Mouse (Mus musculus) liver, embryonic 16.5 days (tissue): ENCODE data around the gene Gp1ba. TPM values are rescaled to one million over a fixed set of nuclear protein-coding genes. Genes with fewer than 3 reads are reported as not detected.

ENCODE experiments used
- ATAC-seq: fragments of 200-750 bp; cut with Nextera tagmentation; 2 replicates; pipeline ENCODE4 v1.8.0; 2017; ENCODE audit warnings: low read depth, mild to moderate bottlenecking, moderate number of reproducible peaks, moderate library complexity
- H3K27ac ChIP-seq: fragments of 300-500 bp; sonication (generic); 2 replicates; pipeline ENCODE4 v1.5.1; 2014; ENCODE audit warnings: mild to moderate bottlenecking, low read length
- H3K27me3 ChIP-seq: fragments of 300-500 bp; sonication (generic); 2 replicates; pipeline ENCODE4 v1.6.1; 2014; ENCODE audit warnings: low read depth, low read length, mixed read lengths; ENCODE audit not compliant: control insufficient read depth, insufficient read depth
- H3K36me3 ChIP-seq: fragments of 300-500 bp; sonication (generic); 2 replicates; pipeline ENCODE4 v1.6.1; 2014; ENCODE audit warnings: mild to moderate bottlenecking; ENCODE audit not compliant: control insufficient read depth, insufficient read depth
- H3K4me1 ChIP-seq: fragments of 300-500 bp; sonication (generic); 2 replicates; pipeline ENCODE4 v1.6.1; 2014; ENCODE audit warnings: low read depth, low read length, mixed read lengths; ENCODE audit not compliant: control insufficient read depth
- H3K4me2 ChIP-seq: fragments of 300-500 bp; sonication (generic); 2 replicates; pipeline ENCODE4 v1.6.1; 2014; ENCODE audit warnings: low read depth, low read length, mixed read lengths
- H3K4me3 ChIP-seq: fragments of 300-500 bp; sonication (generic); 2 replicates; pipeline ENCODE4 v1.5.1; 2014; ENCODE audit warnings: low read depth, mild to moderate bottlenecking, low read length
- H3K9ac ChIP-seq: fragments of 300-500 bp; sonication (generic); 2 replicates; pipeline ENCODE4 v1.6.1; 2014; ENCODE audit warnings: low read depth, low read length
- H3K9me3 ChIP-seq: fragments of 300-500 bp; sonication (generic); replicated peaks from 2 replicates; pipeline ENCODE4 v1.6.1; 2016; ENCODE audit warnings: low read length; ENCODE audit not compliant: control insufficient read depth
- whole genome bisulfite sequencing: fragments of 180-500 bp; shearing (Covaris S2); extraction: QIAGEN DNeasy Blood & Tissue Kit; methylation state at CpG from one replicate; pipeline ENCODE4 v1.1.7; 2014; ENCODE audit not compliant: insufficient replicate concordance; 5-methylcytosine and 5-hydroxymethylcytosine counted together
- polyA plus RNA-seq: library from polyadenylated mRNA; unstranded; fragments of >200 nt; fragmentation: Nextera tagmentation; extraction: Ambion mirVana; gene quantifications from 2 replicates; pipeline ENCODE4 v1.2.1, GENCODE M21; 2015

Gene Gp1ba
- polyA plus RNA-seq, 1 experiment from 2014 or later = 3.9 TPM

DNA sequence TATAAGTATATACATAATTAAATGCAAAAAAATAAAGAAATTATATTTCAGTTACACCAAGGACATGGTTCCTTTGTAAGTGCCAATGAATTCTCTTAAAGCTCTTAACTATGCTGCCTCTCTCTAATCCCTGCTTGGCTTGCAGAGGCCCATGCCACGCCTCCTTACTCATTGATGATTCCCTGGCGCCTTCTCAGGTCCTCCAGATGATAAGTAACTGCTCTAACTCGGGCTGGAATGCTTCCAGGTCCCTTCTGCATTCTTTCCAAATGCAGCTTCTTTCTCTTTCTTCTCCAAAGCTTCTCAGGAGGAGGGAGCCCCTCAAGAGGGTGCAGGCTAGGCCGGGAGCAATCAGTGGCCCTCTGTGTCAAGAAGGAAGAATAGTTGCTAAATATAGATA is 50.7 kb downstream of the Gp1ba start:
- WGBS = 42% methylated on average over 4 of the region's 4 CpGs

More for the DNA sequence above, 50.7 kb downstream of the Gp1ba start:
- Histone ChIP-seq H3K4me1 (peaks cover 11% of the 10 kb centered on the region), H3K9me3 (no peaks in the 10 kb centered on the region), H3K27ac (no peak overlapping the region), H3K36me3 (no peaks in the 10 kb centered on the region), H3K4me3 (no peak overlapping the region), H3K9ac (no peak overlapping the region), H3K27me3 (no peaks in the 10 kb centered on the region), H3K4me2 (no peak overlapping the region)
- ATAC-seq = no peak

Other genes with a start within 250 kb of the Gp1ba start
- gene Pelp1, start 229.1 kb upstream of the Gp1ba start, polyA plus RNA-seq = 11.1 and 13.1 TPM in 2 replicates
- gene Arrb2, start 206.5 kb upstream of the Gp1ba start, polyA plus RNA-seq = 15.0 and 15.8 TPM in 2 replicates
- 12.8 and 13.7 TPM in 2 replicates for gene Med11, start 187.2 kb upstream of the Gp1ba start, polyA plus RNA-seq
- gene Zmynd15, start 179.7 kb upstream of the Gp1ba start, polyA plus RNA-seq = 0.42 and 0.87 TPM in 2 replicates
- gene Cxcl16, start 179.1 kb upstream of the Gp1ba start, polyA plus RNA-seq = 2.6 and 3.0 TPM in 2 replicates
- 0.65 and 2.3 TPM in 2 replicates for gene Tm4sf5, start 133.9 kb upstream of the Gp1ba start, polyA plus RNA-seq
- 0.44 and 0.65 TPM in 2 replicates for gene Vmo1, start 124.5 kb upstream of the Gp1ba start, polyA plus RNA-seq
- 33.8 and 35.3 TPM in 2 replicates for gene Gltpd2, start 119.9 kb upstream of the Gp1ba start, polyA plus RNA-seq
- 291 and 307 TPM in 2 replicates for gene Psmb6, start 113.8 kb upstream of the Gp1ba start, polyA plus RNA-seq
- not detected in 2 replicates for gene Gm40193, start 106.2 kb upstream of the Gp1ba start, polyA plus RNA-seq
- gene Pld2, start 99.1 kb upstream of the Gp1ba start, polyA plus RNA-seq = 2.1 and 2.9 TPM in 2 replicates
- gene Mink1, start 76.2 kb upstream of the Gp1ba start, polyA plus RNA-seq = 4.0 and 6.0 TPM in 2 replicates
- not detected in 2 replicates for gene 4930544D05Rik, start 23.3 kb upstream of the Gp1ba start, polyA plus RNA-seq
- gene Chrne, start 19.9 kb upstream of the Gp1ba start, polyA plus RNA-seq = not detected in 2 replicates
- gene Rnf167, start 8.1 kb downstream of the Gp1ba start, polyA plus RNA-seq = 76.4 and 79.6 TPM in 2 replicates
- 74.5 and 79.2 TPM in 2 replicates for gene Slc25a11, start 8.4 kb downstream of the Gp1ba start, polyA plus RNA-seq
- gene Pfn1, start 15.5 kb downstream of the Gp1ba start, polyA plus RNA-seq = 899 and 965 TPM in 2 replicates
- gene Eno3, start 18.1 kb downstream of the Gp1ba start, polyA plus RNA-seq = 11.6 and 22.1 TPM in 2 replicates
- 57.5 and 59.7 TPM in 2 replicates for gene Spag7, start 30.3 kb downstream of the Gp1ba start, polyA plus RNA-seq
- gene Camta2, start 49.0 kb downstream of the Gp1ba start, polyA plus RNA-seq = 3.0 and 4.3 TPM in 2 replicates
- 1.1 and 1.4 TPM in 2 replicates for gene Inca1, start 61.0 kb downstream of the Gp1ba start, polyA plus RNA-seq
- gene Kif1c, start 61.4 kb downstream of the Gp1ba start, polyA plus RNA-seq = 0.77 and 1.1 TPM in 2 replicates
- gene Zfp3, start 125.1 kb downstream of the Gp1ba start, polyA plus RNA-seq = 1.3 and 1.6 TPM in 2 replicates
- gene Scimp, start 173.5 kb downstream of the Gp1ba start, polyA plus RNA-seq = 0.57 and 1.0 TPM in 2 replicates
- 11.6 and 11.8 TPM in 2 replicates for gene Rabep1, start 205.7 kb downstream of the Gp1ba start, polyA plus RNA-seq